Mouse (Mus musculus) 3134 (cell line): ENCODE results near the gene Acbd4.
A peak's percentile ranks its signal among the peaks of the same experiment; 100 is the strongest.

Experiments
- DNase-seq: peaks from one replicate; pipeline ENCODE4 v3.0.0-alpha.2; 2011; ENCODE audit warnings: low spot score; ENCODE audit not compliant: insufficient read length; ENCODE audit errors: extremely low read depth

Gene Acbd4

GRCm38 (mm10) chr11:103101481-103101865 is at the start of gene Acbd4, which contains the start of gene Plcd3:
Acbd4 (plus strand) TSS chr11:103101682.
Plcd3 (minus strand) TSS chr11:103101658.
- DNase-seq: peak; percentile 88

- DNase-seq: no peak
Observed at GRCm38 (mm10) chr11:103052078-103052477, 49.4 kb upstream of the Acbd4 start.

- DNase-seq: no peak
Observed at GRCm38 (mm10) chr11:103053191-103054076, 48.0 kb upstream of the Acbd4 start.

GRCm38 (mm10) chr11:103054798-103055197 is 46.7 kb upstream of the Acbd4 start:
- DNase-seq: peak; percentile 43

DNA sequence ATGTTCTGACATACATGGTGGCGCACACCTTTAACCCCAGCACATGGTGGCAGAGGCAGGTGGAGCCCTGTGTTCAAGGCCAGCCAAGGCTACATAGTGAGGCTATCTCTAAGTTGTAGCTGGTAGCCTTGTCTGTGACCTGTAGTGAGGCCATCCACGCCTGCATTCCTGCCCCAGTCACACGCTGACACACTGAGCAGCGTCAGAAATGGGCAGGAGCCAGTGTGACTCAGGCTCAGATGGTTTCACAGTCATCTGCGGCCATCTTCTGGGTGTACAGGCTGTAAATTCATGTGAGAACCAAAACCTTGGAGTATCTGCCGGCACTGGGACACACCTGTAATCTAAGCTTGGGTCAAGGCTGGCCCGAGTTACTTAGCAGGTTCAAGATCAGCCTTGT is 44.8 kb upstream of the Acbd4 start:
- peak; percentile 75 for DNase-seq

- no peak for DNase-seq
Observed at GRCm38 (mm10) chr11:103058499-103059085, 42.9 kb upstream of the Acbd4 start.

- peak; percentile 56 for DNase-seq
Observed at GRCm38 (mm10) chr11:103066191-103067050, 35.1 kb upstream of the Acbd4 start.

- DNase-seq: no peak
Observed at GRCm38 (mm10) chr11:103067051-103067361, 34.5 kb upstream of the Acbd4 start.

DNA sequence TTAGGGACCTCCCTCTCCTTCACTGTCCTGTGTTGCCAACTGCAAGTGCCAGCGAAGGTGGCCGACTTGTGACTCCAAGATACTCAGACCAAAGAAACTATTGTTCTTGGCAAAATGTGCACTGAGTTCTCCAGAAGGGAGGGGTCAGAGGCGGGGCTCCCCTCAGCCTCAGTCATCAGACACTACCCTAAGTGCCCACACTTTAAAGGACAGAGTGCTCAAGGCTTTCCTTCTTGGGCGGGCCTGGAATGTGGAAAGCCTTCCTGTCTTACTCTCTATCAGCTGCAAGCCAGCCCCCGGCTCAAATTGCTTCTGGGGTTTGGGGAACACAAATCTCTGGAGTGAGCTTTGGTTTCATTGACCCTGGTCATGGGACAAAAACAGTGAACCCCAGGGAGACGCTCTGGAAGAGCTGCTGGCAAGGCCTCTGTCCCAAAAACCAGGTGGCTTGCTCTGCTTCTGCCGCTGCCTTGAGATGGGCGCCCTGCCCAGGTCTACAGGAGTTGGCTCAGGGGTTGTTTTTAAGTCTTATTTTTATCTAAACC is 34.0 kb upstream of the Acbd4 start:
- DNase-seq: peak; percentile 77

DNA sequence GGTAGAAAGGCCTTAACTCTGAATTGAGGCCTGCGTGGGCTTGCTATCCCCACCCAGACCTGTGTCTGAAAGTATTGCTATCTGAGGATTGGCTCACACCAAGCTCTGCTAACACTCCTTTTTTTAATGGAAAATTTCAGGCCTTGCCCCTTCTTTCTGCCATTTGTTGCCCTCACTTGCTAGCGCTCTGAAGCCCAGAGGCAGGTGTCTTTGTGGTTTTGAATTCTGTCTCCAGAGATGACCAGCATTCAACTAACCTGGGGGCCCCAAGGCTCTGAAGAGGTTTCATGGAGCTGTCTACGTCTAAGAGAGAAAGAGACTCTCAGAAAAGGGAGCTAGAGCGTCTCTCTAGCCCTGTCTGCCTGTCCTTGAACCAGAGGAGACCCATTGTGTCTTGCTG is 33.2 kb upstream of the Acbd4 start:
- DNase-seq: no peak

- DNase-seq: peak; percentile 16
Observed at GRCm38 (mm10) chr11:103068884-103069283, 32.6 kb upstream of the Acbd4 start.

DNA sequence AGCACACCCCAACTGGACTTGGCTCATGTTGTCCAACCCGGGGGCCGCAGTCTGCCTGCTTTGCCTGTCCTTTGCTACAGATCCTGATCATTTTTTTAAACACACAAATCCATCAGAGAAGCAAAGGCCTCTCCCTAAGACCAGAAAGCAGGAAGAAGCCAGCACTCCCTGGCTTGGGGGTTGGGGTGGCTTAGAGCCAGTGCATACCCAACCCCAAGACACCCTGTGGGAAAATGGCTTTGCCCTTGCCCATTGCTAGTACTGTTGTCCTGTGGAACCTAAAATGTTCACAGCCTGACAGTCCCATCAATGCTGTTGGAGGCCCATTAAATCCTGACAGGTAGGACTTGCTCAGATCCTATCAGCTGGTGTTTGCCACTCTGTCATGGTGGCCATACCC is 31.8 kb upstream of the Acbd4 start:
- DNase-seq: no peak

- peak; percentile 14 for DNase-seq
Observed at GRCm38 (mm10) chr11:103070322-103070880, 31.1 kb upstream of the Acbd4 start.

GRCm38 (mm10) chr11:103073671-103074070 is 27.8 kb upstream of the Acbd4 start:
- no peak for DNase-seq

DNA sequence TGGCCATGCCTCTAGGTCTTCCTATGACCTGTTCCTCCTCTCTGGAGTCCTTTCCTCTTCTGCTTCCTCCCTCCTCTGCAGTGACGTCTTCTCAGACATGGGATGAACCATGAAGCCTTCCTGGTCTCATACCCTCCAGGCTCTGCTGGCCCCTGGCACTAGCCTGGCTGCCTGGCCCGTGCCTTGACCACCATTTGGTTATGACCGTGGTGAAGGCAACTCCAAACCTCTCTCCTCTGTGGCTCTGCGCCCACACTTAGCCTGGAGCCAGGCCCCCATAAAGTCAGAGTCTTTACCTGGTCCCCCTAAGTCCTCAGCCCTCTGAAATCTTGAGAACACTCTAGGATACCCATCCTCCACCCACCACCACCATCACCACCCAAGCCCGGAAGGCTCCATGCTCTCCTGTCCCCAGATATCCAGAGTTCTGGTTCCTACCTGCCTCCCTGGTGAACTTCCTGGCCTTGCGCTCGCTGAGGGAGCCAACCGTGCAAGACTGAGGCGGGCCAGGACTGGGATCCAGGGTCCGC is 27.3 kb upstream of the Acbd4 start:
- DNase-seq: peak; percentile 12

DNA sequence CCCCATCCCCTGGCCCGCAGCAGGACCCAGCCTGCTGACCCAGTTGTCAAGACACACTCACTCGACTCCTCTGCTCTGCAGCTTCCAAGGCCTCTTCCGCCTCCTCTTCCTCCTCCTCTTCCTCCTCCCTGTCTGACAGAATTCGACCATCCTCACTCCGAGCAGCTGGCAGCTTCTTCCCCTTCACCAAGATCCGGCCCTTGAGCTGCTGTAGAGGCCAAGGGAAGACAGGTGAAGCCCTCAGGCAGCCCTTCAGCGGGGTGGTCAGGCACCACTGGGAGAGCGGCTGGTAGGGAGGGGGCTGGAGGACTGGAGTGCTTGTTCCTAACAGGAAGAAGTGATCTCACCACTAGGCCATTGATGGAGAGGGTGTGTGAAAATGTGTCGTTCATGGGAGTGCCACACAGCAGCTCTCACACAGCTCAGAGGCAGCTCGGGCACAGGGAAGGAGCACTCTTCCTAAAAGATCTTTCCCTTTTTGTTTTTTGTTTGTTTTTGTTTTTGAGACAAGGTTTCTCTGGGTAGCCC is 26.6 kb upstream of the Acbd4 start:
- peak; percentile 18 for DNase-seq

DNA sequence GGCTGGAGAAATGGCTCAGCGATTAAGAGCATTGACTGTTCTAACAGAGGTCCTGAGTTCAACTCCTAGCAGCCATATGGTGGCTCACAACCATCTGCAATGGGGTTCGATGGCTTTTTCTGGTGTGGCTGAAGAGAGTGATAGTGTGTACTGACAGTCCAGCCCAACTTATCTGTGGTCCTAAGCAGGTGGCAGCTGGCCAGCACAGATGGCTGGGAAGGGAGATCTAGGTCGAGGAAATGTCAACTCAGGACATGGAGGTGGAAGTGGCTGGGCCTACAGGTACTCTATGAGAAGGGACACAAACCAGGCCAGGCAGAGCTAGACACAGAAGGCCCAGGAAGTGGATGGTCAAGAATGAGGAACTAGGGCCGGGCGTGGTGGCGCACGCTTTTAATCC is 25.5 kb upstream of the Acbd4 start:
- DNase-seq: no peak

- DNase-seq: no peak
Observed at GRCm38 (mm10) chr11:103076581-103076980, 24.9 kb upstream of the Acbd4 start.

DNA sequence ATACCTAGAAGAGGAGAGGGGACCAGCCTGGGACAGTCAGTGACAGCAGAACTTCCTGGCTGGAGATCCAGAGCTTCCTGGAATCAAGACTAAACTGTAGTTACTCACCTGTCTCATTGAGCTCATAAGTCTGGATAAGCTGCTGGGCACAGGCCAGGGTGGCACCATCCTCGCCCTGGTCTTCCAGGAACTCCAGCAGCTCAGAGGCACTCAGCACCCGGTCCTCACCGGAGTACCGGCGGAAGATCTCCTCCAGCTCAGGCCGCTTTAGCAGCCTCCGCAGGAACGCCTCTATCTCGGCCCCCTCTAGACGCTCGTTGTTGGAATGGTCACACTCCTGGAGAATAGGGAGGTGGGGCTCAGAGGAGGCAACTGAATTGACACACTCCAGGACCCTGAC is 23.4 kb upstream of the Acbd4 start:
- no peak for DNase-seq
